14 mouse cellular contexts compared by ENCODE assay signal in the genomic region with DNA sequence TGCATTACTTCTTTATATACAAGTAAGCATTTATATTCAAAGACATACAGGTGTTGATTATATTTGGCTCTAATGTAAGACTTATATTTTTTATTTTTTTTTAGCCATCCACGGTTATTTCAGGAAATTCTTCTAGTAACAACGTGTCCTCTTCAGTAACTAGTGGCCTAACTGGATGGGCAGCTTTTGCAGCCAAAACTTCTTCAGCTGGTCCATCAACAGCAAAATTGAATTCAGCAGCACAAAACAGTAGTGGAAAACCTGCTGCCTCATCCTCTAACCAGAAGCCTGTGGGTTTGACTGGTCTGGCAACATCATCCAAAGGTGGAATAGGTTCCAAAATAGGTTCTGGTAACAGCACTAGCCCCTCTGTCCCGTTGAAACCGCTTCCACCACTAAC.
"Had no signal": no experiment of that assay in that cellular context is flagged by ENCODE, and none has a peak within 500 bp of the region (broad histone marks: within the 10 kb centered on the region; RNA-seq: fewer than 3 reads in every experiment).

No protein-coding gene starts in this region.

- H3K27ac ChIP-seq: hindbrain, embryonic 15.5 days; kidney, postnatal 0 days; layer of hippocampus, adult 2 months; limb, embryonic 12.5 days; liver, embryonic 13.5 days; midbrain, embryonic 12.5 days; neural tube, embryonic 13.5 days had no signal

- ATAC-seq: intestine, embryonic 16.5 days; midbrain, embryonic 16.5 days had no signal

- H3K27me3 ChIP-seq: hindbrain, embryonic 15.5 days; limb, embryonic 12.5 days; liver, embryonic 13.5 days; midbrain, embryonic 12.5 days; neural tube, embryonic 13.5 days had no signal

- H3K9ac ChIP-seq: hindbrain, embryonic 15.5 days; limb, embryonic 12.5 days; liver, embryonic 13.5 days; lung, embryonic 14.5 days; midbrain, embryonic 12.5 days; neural tube, embryonic 13.5 days had no signal

- H3K4me1 ChIP-seq: hindbrain, embryonic 15.5 days; limb, embryonic 12.5 days; liver, embryonic 13.5 days; midbrain, embryonic 12.5 days; neural tube, embryonic 13.5 days had no signal

- DNase-seq: liver; liver, embryonic 13.5 days; lung, embryonic 14.5 days; right cerebral cortex, adult 18-20 months; right cerebral cortex, postnatal 25 days; thymus, postnatal 36 days had no signal

- H3K4me3 ChIP-seq: hindbrain, embryonic 15.5 days; layer of hippocampus, adult 2 months; limb, embryonic 12.5 days; liver, embryonic 13.5 days; midbrain, embryonic 12.5 days; neural tube, embryonic 13.5 days had no signal

- H3K4me2 ChIP-seq: hindbrain, embryonic 15.5 days; limb, embryonic 12.5 days; liver, embryonic 13.5 days; lung, embryonic 14.5 days; midbrain, embryonic 12.5 days; neural tube, embryonic 13.5 days had no signal

- H3K9me3 ChIP-seq: hindbrain, embryonic 15.5 days; limb, embryonic 12.5 days; liver, embryonic 13.5 days; midbrain, embryonic 12.5 days; neural tube, embryonic 13.5 days had no signal
